Mouse (Mus musculus) lung, embryonic 15.5 days (tissue): Measurements from ENCODE around the gene Zswim9. TPM values are rescaled to one million over a fixed set of nuclear protein-coding genes. Genes with fewer than 3 reads are reported as not detected.

Experiments
- ATAC-seq: fragments of 200-750 bp; cut with Nextera tagmentation; 2 replicates; pipeline ENCODE4 v1.8.0; 2017; ENCODE audit warnings: moderate number of reproducible peaks, borderline replicate concordance; ENCODE audit not compliant: low FRiP score, low TSS enrichment; ENCODE audit errors: extremely low read depth
- H3K27ac ChIP-seq: fragments of 300-500 bp; sonication (generic); 2 replicates; pipeline ENCODE4 v1.5.1; 2015; ENCODE audit warnings: moderate library complexity, mild to moderate bottlenecking, inconsistent platforms
- H3K27me3 ChIP-seq: fragments of 300-500 bp; sonication (generic); 2 replicates; pipeline ENCODE4 v1.6.1; 2015; ENCODE audit warnings: inconsistent platforms
- H3K36me3 ChIP-seq: fragments of 300-500 bp; sonication (generic); 2 replicates; pipeline ENCODE4 v1.6.1; 2015; ENCODE audit warnings: inconsistent platforms
- H3K4me1 ChIP-seq: fragments of 300-500 bp; sonication (generic); 2 replicates; pipeline ENCODE4 v1.6.1; 2015; ENCODE audit warnings: inconsistent platforms
- H3K4me2 ChIP-seq: fragments of 300-500 bp; sonication (generic); 2 replicates; pipeline ENCODE4 v1.6.1; 2015; ENCODE audit warnings: inconsistent platforms, mild to moderate bottlenecking, moderate library complexity
- H3K4me3 ChIP-seq: fragments of 300-500 bp; sonication (generic); 2 replicates; pipeline ENCODE4 v1.5.1; 2015; ENCODE audit warnings: mild to moderate bottlenecking, inconsistent platforms
- H3K9ac ChIP-seq: fragments of 300-500 bp; sonication (generic); 2 replicates; pipeline ENCODE4 v1.6.1; 2015; ENCODE audit warnings: inconsistent platforms
- H3K9me3 ChIP-seq: fragments of 300-500 bp; sonication (generic); 2 replicates; pipeline ENCODE4 v1.6.1; 2016; ENCODE audit warnings: inconsistent platforms
- WGBS: fragments of 180-500 bp; shearing (Covaris S2); methylation state at CpG from one replicate; pipeline ENCODE4 v1.1.7; 2015; 5-methylcytosine and 5-hydroxymethylcytosine counted together
- polyA plus RNA-seq: library from polyadenylated mRNA; unstranded; fragments of >200 nt; fragmentation: Nextera tagmentation; extraction: Ambion mirVana; gene quantifications from 2 replicates; pipeline ENCODE4 v1.2.1, GENCODE M21; 2015

Gene Zswim9
- polyA plus RNA-seq, 1 experiment from 2014 or later: 10.0 TPM

- Histone ChIP-seq H3K27me3 (no peaks in the 10 kb centered on the region), H3K4me3 (no peak overlapping the region)
- no peak for ATAC-seq
These were observed 14.7 kb downstream of the Zswim9 start for GRCm38 (mm10) chr7:13263851-13264250.

GRCm38 (mm10) chr7:13260746-13261700 is 17.5 kb downstream of the Zswim9 start:
- Histone ChIP-seq H3K4me1 (no peaks in the 10 kb centered on the region), H3K4me2 (no peak overlapping the region), H3K27ac (no peak overlapping the region), H3K27me3 (no peaks in the 10 kb centered on the region), H3K9ac (no peak overlapping the region), H3K4me3 (no peak overlapping the region), H3K36me3 (no peaks in the 10 kb centered on the region), H3K9me3 (no peaks in the 10 kb centered on the region)
- 43% methylated on average over 50 of the region's 50 CpGs for WGBS
- ATAC-seq: peak; percentile 35; the same call in 1 of the 2 replicates

More at GRCm38 (mm10) chr7:13263851-13264250, 14.7 kb downstream of the Zswim9 start:
- H3K9ac ChIP-seq: no peak overlapping the region
- H3K27ac ChIP-seq: no peak overlapping the region
- no peaks in the 10 kb centered on the region for H3K9me3 ChIP-seq
- WGBS: 82% methylated on average over 5 of the region's 5 CpGs
- H3K36me3 ChIP-seq: no peaks in the 10 kb centered on the region
- no peak overlapping the region for H3K4me2 ChIP-seq
- no peaks in the 10 kb centered on the region for H3K4me1 ChIP-seq

DNA sequence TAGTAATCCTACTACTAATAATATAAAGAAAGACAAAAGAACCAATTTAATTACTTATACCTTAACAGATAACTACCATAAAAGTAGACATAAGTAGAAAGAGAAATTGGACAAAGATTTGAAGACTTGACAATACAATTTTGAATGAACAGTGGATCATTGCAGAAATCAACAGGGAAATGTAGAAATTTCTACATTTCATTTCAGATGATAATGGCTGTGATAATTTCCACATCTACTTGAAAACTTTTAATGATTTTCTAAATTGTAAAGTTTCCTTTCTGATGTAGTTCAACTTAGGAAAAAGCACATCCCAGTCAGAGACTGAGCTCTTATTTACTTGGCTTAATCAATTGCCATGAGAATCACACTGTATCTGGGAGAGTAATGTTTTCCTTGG is 65.8 kb downstream of the Zswim9 start, which contains the start of gene Vmn1r89:
Gene Vmn1r89 (plus strand): TSS at position 301 of the 400 bp plus-strand sequence.
- Histone ChIP-seq H3K27ac (no peak within 1 kb of the TSS), H3K27me3 (no peaks in the 10 kb centered on the region), H3K9me3 (no peaks in the 10 kb centered on the region), H3K9ac (no peak within 1 kb of the TSS), H3K4me1 (no peaks in the 10 kb centered on the region), H3K36me3 (no peaks in the 10 kb centered on the region), H3K4me3 (no peak within 1 kb of the TSS), H3K4me2 (no peak within 1 kb of the TSS)
- ATAC-seq: no peak

Other genes starting within 250 kb of the Zswim9 start
- gene Chmp2a, start 243.9 kb downstream of the Zswim9 start, polyA plus RNA-seq: 138 and 140 TPM in 2 replicates
- 114 and 122 TPM in 2 replicates for gene Ube2m, start 240.4 kb downstream of the Zswim9 start, polyA plus RNA-seq
- gene Mzf1, start 224.0 kb downstream of the Zswim9 start, polyA plus RNA-seq: 2.9 and 3.1 TPM in 2 replicates
- gene Vmn1r85, start 183.5 kb downstream of the Zswim9 start, polyA plus RNA-seq: not detected in 2 replicates
- gene Vmn1r86, start 158.8 kb downstream of the Zswim9 start, polyA plus RNA-seq: not detected in 2 replicates
- gene Vmn1r87, start 138.6 kb downstream of the Zswim9 start, polyA plus RNA-seq: not detected in 2 replicates
- not detected in 2 replicates for gene Vmn1r88, start 119.2 kb downstream of the Zswim9 start, polyA plus RNA-seq
- gene Vmn1r89, start 65.7 kb downstream of the Zswim9 start, polyA plus RNA-seq: not detected in 2 replicates
- gene Lig1, start 1.4 kb downstream of the Zswim9 start, polyA plus RNA-seq: 101 and 113 TPM in 2 replicates
- 1.3 and 1.4 TPM in 2 replicates for gene Pla2g4c, start 45.9 kb upstream of the Zswim9 start, polyA plus RNA-seq
- not detected in 2 replicates for gene Cabp5, start 119.4 kb upstream of the Zswim9 start, polyA plus RNA-seq
- not detected in 2 replicates for gene Bsph1, start 172.1 kb upstream of the Zswim9 start, polyA plus RNA-seq